Mouse (Mus musculus) testis, adult 2 months (tissue): ENCODE data around the gene Helz. TPM values are rescaled to one million over a fixed set of nuclear protein-coding genes. Genes with fewer than 3 reads are reported as not detected.

ENCODE experiments used
- H3K27ac ChIP-seq: fragments of 200-500 bp; 2 replicates; pipeline ENCODE4 v1.5.1; 2012; ENCODE audit warnings: low read depth, low read length; ENCODE audit not compliant: control insufficient read depth, insufficient read depth
- H3K27me3 ChIP-seq: fragments of 200-500 bp; 2 replicates; pipeline ENCODE4 v1.6.1; 2012; ENCODE audit warnings: mild to moderate bottlenecking, low read length, moderate library complexity; ENCODE audit not compliant: control insufficient read depth, insufficient read depth
- H3K36me3 ChIP-seq: fragments of 200-500 bp; 2 replicates; pipeline ENCODE4 v1.6.1; 2012; ENCODE audit warnings: mild to moderate bottlenecking, low read length; ENCODE audit not compliant: control insufficient read depth, insufficient read depth
- H3K4me1 ChIP-seq: fragments of 200-500 bp; 2 replicates; pipeline ENCODE4 v1.6.1; 2012; ENCODE audit warnings: low read length; ENCODE audit not compliant: control insufficient read depth, insufficient read depth
- H3K4me3 ChIP-seq: fragments of 200-500 bp; 2 replicates; pipeline ENCODE4 v1.5.1; 2012; ENCODE audit warnings: low read depth, mild to moderate bottlenecking, low read length, moderate library complexity, mixed read lengths; ENCODE audit not compliant: control insufficient read depth
- CTCF ChIP-seq: fragments of 200-500 bp; IDR thresholded peaks from 2 replicates; pipeline ENCODE4 v1.5.1; 2012; ENCODE audit warnings: low read depth, mild to moderate bottlenecking, inconsistent platforms, low read length, moderate library complexity; ENCODE audit not compliant: control insufficient read depth, insufficient read depth, insufficient replicate concordance
- POLR2A ChIP-seq: fragments of 200-500 bp; IDR thresholded peaks from 2 replicates; pipeline ENCODE4 v1.6.1; 2012; ENCODE audit warnings: low read depth, mild to moderate bottlenecking, inconsistent platforms, low read length, moderate library complexity; ENCODE audit not compliant: control insufficient read depth
- polyA plus RNA-seq: library from polyadenylated mRNA; depleted of rRNA; stranded (reverse); fragments of >200 nt; gene quantifications from 2 replicates; pipeline ENCODE4 v1.2.3, GENCODE M21; 2012

The Helz gene
- polyA plus RNA-seq, 1 experiment: 17.2 TPM

DNA sequence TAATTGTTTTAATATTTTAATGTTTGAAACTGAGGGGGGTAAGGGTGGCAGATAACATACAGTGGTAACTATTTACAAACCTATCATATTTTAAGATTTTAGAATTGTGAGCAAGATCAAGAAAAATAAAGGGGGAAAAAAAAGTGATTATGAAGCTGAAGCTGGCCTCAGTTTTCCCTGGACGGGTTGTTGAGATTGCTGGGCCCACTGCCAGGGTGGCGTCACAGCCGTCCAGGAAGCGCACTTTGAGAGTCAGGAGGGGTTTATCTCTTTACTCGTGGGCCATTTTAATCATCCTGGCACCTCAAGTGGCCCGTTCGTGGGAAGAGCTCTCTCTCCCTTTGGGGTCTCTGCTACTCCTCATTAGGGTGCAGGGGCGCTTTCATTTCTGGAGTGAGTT is 143.8 kb downstream of the Helz start:
- peaks cover under 1% of the 10 kb centered on the region; the same call in 1 of the 2 replicates for H3K4me1 ChIP-seq
- TF ChIP-seq POLR2A (no peak), CTCF (no peak)
- no peak overlapping the region for H3K4me3 ChIP-seq
- no peak overlapping the region for H3K27ac ChIP-seq
- no peaks in the 10 kb centered on the region for H3K36me3 ChIP-seq
- no peaks in the 10 kb centered on the region for H3K27me3 ChIP-seq

DNA sequence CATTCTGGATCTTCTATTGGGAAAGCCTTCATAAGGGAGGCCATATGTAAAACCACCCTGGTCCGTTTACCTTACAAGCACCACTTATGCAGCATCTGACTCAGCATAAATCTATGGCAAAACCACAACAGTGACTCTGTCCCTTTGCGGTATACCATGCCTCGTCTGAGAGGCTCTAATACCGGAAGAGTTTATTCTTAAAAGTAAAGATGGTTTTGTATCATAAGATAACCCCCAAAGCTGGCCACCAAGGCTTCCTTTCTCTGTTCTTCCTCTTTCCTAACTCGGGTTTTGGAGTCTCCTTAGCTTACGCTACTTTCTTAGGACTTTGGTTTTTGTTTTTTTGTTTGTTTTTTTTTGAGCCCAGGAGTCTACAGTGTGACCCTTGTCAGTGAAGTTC is 145.6 kb downstream of the Helz start:
- no peaks in the 10 kb centered on the region for H3K27me3 ChIP-seq
- no peak for TF ChIP-seq POLR2A
- no peak for TF ChIP-seq CTCF
- H3K4me3 ChIP-seq: no peak overlapping the region
- H3K36me3 ChIP-seq: no peaks in the 10 kb centered on the region
- H3K4me1 ChIP-seq: no peaks in the 10 kb centered on the region
- no peak overlapping the region for H3K27ac ChIP-seq

DNA sequence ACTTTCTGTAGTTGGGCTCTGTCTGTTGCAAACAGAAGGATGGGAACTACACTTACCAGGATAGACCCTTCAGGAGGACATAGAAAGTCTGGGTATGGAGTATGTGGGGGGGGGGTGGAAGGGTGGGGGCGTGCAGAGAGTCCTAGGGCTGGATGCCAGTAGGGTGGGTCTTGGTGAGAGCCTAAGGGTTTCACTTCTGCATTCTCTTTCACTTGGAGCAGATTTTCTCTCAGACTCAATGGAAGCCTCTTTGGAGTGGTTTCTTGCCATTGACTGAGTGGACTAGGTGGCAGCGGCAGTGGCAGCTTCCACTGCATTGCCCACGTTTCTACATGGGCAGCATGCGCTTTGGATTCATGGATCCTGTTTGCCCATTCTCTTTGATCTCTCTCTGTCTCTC is 152.2 kb downstream of the Helz start:
- TF ChIP-seq CTCF (no peak), POLR2A (no peak)
- no peaks in the 10 kb centered on the region for H3K36me3 ChIP-seq
- H3K4me1 ChIP-seq: no peaks in the 10 kb centered on the region
- H3K27ac ChIP-seq: no peak overlapping the region
- no peaks in the 10 kb centered on the region for H3K27me3 ChIP-seq
- no peak overlapping the region for H3K4me3 ChIP-seq

DNA sequence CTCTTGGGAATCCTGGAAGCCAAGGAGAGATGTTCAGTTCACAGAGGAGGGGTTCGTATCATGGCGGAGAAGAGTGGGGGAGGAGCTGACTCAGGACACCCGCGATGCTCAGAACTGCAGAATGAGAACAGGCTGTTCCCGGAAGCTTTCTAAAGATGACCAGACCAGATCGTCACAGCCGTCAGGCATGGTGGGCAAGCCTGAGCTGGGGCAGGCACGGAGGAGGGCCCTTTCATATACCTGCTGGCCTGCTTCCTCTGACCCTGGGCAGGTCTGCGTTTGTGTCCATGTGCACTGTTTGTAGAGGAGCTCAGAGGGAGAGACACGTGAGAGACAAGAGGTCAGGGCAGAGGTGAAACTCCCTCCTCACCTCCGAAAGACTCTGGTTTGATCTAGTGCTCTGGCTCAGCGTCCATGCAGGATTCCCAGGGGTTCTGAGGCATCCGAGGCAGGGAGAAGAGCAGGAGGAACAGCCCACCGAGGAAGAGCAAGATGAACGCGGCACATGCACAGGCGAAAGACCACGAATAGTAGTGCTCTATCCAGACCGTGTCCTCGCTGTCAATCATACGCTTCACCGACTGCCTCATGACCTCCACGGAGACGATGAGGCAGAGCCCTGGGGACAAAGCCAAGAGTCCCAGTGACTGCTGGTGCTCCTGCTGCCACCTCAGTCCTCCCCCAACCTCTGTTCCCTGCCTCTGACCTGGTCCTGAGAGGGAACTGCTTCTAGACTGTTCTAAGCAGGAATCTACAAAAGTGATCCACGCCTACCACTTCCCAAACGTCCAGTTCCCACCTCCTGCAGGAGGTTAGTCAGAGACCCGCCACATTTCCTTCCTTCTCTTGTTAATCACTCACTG is 155.8 kb downstream of the Helz start:
- Histone ChIP-seq H3K4me1 (no peaks in the 10 kb centered on the region), H3K27ac (no peak overlapping the region; the same call in 1 of the 2 replicates)

DNA sequence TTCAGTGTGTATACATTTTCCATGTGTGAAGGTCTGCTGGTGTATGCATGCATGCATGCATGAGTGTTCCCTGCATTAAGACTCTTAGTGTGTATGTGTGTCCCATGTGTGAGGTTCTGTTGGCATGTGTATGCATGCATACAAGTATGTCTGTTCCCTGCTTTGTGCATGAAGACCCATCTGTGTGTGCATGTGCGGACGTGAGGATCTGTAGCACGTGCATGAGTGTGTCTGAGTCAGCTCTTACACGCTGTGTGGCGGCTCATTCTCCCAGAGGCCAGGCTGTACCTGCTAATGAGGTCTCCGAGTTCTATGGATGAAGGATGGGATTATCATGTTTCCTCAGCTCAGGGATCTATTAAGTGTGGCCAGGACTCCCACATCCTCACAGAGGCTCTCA is 157.3 kb downstream of the Helz start:
- Histone ChIP-seq H3K27ac (no peak overlapping the region), H3K27me3 (no peaks in the 10 kb centered on the region)
- TF ChIP-seq POLR2A (no peak), CTCF (no peak)

More for the DNA sequence above, 155.8 kb downstream of the Helz start:
- H3K27me3 ChIP-seq: no peaks in the 10 kb centered on the region
- H3K36me3 ChIP-seq: no peaks in the 10 kb centered on the region
- H3K4me3 ChIP-seq: no peak overlapping the region
- no peak for TF ChIP-seq CTCF
- no peak for TF ChIP-seq POLR2A

DNA sequence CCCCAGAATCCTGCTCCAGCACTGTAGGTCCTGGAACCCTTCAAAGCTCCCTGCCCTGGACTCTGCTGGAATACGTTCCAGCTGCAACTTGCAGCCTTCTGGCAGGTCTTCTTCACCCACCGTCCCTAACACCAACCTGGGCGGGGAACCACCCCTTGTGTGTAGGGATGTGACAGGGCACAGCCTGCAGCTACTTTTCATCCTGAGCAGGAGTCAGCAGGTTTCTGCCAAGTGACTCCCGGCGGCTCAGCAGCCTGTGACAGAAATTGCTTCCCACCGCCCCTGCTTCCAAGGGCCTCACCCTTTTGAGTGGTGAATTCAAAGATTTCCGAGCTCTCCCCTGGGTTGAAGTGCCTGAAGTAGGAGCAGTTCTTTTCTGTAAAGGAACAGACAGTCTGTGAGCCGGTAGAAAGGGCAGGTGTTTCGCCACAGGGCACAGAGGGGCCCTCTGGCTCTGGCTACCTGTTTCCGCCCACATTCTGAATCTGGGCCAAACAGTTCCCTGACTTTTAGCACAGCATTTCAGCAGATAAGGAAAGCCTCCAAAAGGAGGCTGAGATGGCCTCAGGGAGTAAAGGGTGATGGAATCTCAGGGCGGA is 157.8 kb downstream of the Helz start:
- Histone ChIP-seq H3K4me3 (no peak overlapping the region), H3K4me1 (no peaks in the 10 kb centered on the region), H3K27ac (no peak overlapping the region), H3K36me3 (no peaks in the 10 kb centered on the region), H3K27me3 (no peaks in the 10 kb centered on the region)
- TF ChIP-seq POLR2A (no peak), CTCF (no peak)

More for the DNA sequence above, 157.3 kb downstream of the Helz start:
- H3K36me3 ChIP-seq: no peaks in the 10 kb centered on the region
- no peaks in the 10 kb centered on the region for H3K4me1 ChIP-seq
- H3K4me3 ChIP-seq: no peak overlapping the region

DNA sequence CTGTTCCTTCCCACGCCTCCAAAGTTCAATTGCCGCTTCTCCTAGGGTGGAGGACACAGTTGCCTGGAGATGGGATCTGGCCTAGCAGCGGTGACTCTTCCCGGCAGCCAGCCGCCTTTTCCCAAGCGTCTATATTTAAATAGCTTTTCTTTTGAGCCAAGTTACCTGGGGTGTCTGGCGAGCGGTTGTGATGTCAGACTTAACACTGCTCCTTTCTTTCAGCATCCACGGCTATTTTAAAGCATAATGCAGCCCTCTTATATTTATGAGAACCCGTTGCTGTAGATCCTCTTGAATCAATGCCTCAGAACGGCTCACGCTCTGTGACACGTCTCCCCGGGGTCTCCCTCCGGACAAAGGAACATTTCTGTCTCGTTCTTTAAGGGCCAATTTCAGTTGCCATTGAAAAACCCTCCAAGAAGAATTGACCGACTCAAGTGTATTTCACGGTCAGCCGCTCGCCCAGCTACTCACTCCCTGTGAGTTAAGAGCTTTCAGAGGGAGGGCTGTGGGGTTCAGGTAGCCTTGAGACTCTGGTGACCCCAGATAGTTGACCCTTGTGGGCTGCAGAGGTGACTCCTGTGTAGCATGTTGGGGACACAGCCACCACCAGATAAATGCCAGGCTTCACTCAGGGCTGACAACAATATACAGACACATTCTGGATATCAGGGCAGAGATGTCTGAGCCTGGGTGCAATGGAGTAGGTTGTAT is 160.3 kb downstream of the Helz start:
- Histone ChIP-seq H3K27me3 (no peaks in the 10 kb centered on the region), H3K27ac (no peak overlapping the region), H3K4me3 (no peak overlapping the region), H3K4me1 (no peaks in the 10 kb centered on the region), H3K36me3 (no peaks in the 10 kb centered on the region)
- TF ChIP-seq CTCF: no peak
- no peak for TF ChIP-seq POLR2A
